Mouse (Mus musculus) heart, adult 2 months (tissue): ENCODE measurements around the gene 1110008P14Rik. TPM values are rescaled to one million over a fixed set of nuclear protein-coding genes. Genes with fewer than 3 reads are reported as not detected.

Source experiments
- DNase-seq, 2 experiments: peaks; one replicate each; pipeline ENCODE4 v3.0.0; 2021
- H3K27ac ChIP-seq: fragments of 200-600 bp; 2 replicates; pipeline ENCODE4 v1.8.1; 2022
- H3K27me3 ChIP-seq: fragments of 200-500 bp; 2 replicates; pipeline ENCODE4 v1.6.1; 2012; ENCODE audit warnings: mild to moderate bottlenecking, low read length, inconsistent platforms, mixed read lengths; ENCODE audit not compliant: control insufficient read depth, insufficient read depth
- H3K36me3 ChIP-seq: fragments of 200-500 bp; 2 replicates; pipeline ENCODE4 v1.6.1; 2012; ENCODE audit warnings: low read length, inconsistent platforms; ENCODE audit not compliant: control insufficient read depth, insufficient read depth
- H3K4me1 ChIP-seq: fragments of 200-500 bp; 2 replicates; pipeline ENCODE4 v1.6.1; 2011; ENCODE audit warnings: low read length; ENCODE audit not compliant: control insufficient read depth, insufficient read depth
- H3K4me3 ChIP-seq: fragments of 200-600 bp; 2 replicates; pipeline ENCODE4 v1.8.1; 2022
- H3K79me2 ChIP-seq: fragments of 200-500 bp; replicated peaks from 2 replicates; pipeline ENCODE4 v1.6.1; 2012; ENCODE audit warnings: mild to moderate bottlenecking, inconsistent platforms, low read length, moderate library complexity, mixed read lengths; ENCODE audit not compliant: control insufficient read depth, insufficient read depth
- H3K9ac ChIP-seq: fragments of 200-500 bp; 2 replicates; pipeline ENCODE4 v1.6.1; 2012; ENCODE audit warnings: low read depth, mild to moderate bottlenecking, control low read depth, inconsistent platforms, low read length, mixed read lengths
- CTCF ChIP-seq: fragments of 200-600 bp; IDR thresholded peaks from 2 replicates; pipeline ENCODE4 v1.8.1; 2022; ENCODE audit warnings: antibody characterized with exemption, mild to moderate bottlenecking, moderate library complexity
- EP300 ChIP-seq: fragments of 200-500 bp; IDR thresholded peaks from 2 replicates; pipeline ENCODE4 v1.6.1; 2011; ENCODE audit warnings: low read depth, low read length, control low read depth; ENCODE audit not compliant: insufficient read depth
- POLR2A ChIP-seq: fragments of 200-500 bp; IDR thresholded peaks from 2 replicates; pipeline ENCODE4 v1.6.1; 2011; ENCODE audit warnings: mild to moderate bottlenecking, low read depth, low read length, control low read depth; ENCODE audit not compliant: insufficient read depth
- WGBS: fragments of 180-500 bp; shearing (Covaris S2); methylation state at CpG from one replicate; pipeline ENCODE4 v1.1.7; 2018; 5-methylcytosine and 5-hydroxymethylcytosine counted together
- intact Hi-C: fragments of 180-260 bp; cut with DNase I; formaldehyde crosslinking; loops from one replicate; pipeline ENCODE4 v1.15.1; 2025
- long read RNA-seq: library from polyadenylated mRNA; stranded (forward); transcript quantifications from one replicate; pipeline ENCODE4 v2.0.0, GENCODE M21; 2021
- polyA plus RNA-seq: library from polyadenylated mRNA; depleted of rRNA; stranded (reverse); fragments of >200 nt; gene quantifications from 2 replicates; pipeline ENCODE4 v1.2.3, GENCODE M21; 2012; rRNA removed
- total RNA-seq, 2 experiments: library from RNA; stranded (reverse); gene quantifications; 2 replicates each; pipeline ENCODE4 v1.2.3; 2021

Gene 1110008P14Rik
- 10 to 100 TPM; 39.6 to 44.8 TPM for total RNA-seq
- 129 and 132 TPM in 2 replicates for polyA plus RNA-seq
- long read RNA-seq, transcript 1110008P14Rik-201 (2 exons, 680 nt), result major isoform, 37 of 39 reads
- long read RNA-seq, partial matches to known transcripts, result 0 of 39 reads
- long read RNA-seq, other reads (novel, unspliced or antisense), result 0 of 39 reads

GRCm38 (mm10) chr2:32381775-32382223 lies at the start of gene 1110008P14Rik:
Gene 1110008P14Rik (minus strand): TSS chr2:32381938.
- Histone ChIP-seq H3K4me3 (peak within 1 kb of the TSS; percentile 93), H3K79me2 (no peaks in the 10 kb centered on the region), H3K27ac (peak within 1 kb of the TSS; percentile 62), H3K9ac (peak within 1 kb of the TSS; percentile 82), H3K36me3 (no peaks in the 10 kb centered on the region), H3K4me1 (peaks cover 3% of the 10 kb centered on the region), H3K27me3 (no peaks in the 10 kb centered on the region)
- DNase-seq, result peak; percentile 96 to 97
- intact Hi-C loops, result loop anchor here (1.0 to 2.0 kb wide), 2 partner anchors 13 to 18 kb away; partner anchors contain the start of gene Ptges2
- under 1% methylated on average over 44 of the region's 47 CpGs for WGBS
- TF ChIP-seq POLR2A (peak; percentile 73), EP300 (0 out of 2 replicates have a peak, but pooled peaks have one; percentile 16), CTCF (no peak)

GRCm38 (mm10) chr2:32430701-32431676 lies 49.3 kb upstream of the 1110008P14Rik start:
- Histone ChIP-seq H3K27me3 (no peaks in the 10 kb centered on the region), H3K36me3 (no peaks in the 10 kb centered on the region; the same call in 1 of the 2 replicates), H3K4me1 (peaks cover 20% of the 10 kb centered on the region), H3K9ac (peak overlapping the region; percentile 9), H3K79me2 (peaks cover 4% of the 10 kb centered on the region; the same call in 1 of the 2 replicates), H3K4me3 (peak overlapping the region; percentile 41), H3K27ac (peak overlapping the region; percentile 26)
- peak; percentile 71 to 79 for DNase-seq
- no peak for TF ChIP-seq EP300
- TF ChIP-seq POLR2A, result peak; percentile 49; the same call in 1 of the 2 replicates
- intact Hi-C loops, result no loop called here
- 11% methylated on average over 18 of the region's 18 CpGs for WGBS

GRCm38 (mm10) chr2:32429215-32429891 lies 47.6 kb upstream of the 1110008P14Rik start:
- intact Hi-C loops, result no loop called here
- peak in 1 of 2 experiments; percentile 15 for DNase-seq
- Histone ChIP-seq H3K79me2 (peaks cover 4% of the 10 kb centered on the region; the same call in 1 of the 2 replicates), H3K9ac (no peak overlapping the region), H3K4me1 (peaks cover 21% of the 10 kb centered on the region), H3K36me3 (no peaks in the 10 kb centered on the region; the same call in 1 of the 2 replicates), H3K27ac (peak overlapping the region; percentile 32), H3K4me3 (no peak overlapping the region), H3K27me3 (no peaks in the 10 kb centered on the region)
- WGBS, result 47% methylated on average over 4 of the region's 4 CpGs
- TF ChIP-seq EP300 (0 out of 2 replicates have a peak, but pooled peaks have one; percentile 11), CTCF (no peak), POLR2A (no peak)

- DNase-seq, result peak in 1 of 2 experiments; percentile 13
- TF ChIP-seq POLR2A (no peak), CTCF (no peak), EP300 (no peak)
- intact Hi-C loops, result no loop called here
- Histone ChIP-seq H3K79me2 (0 out of 2 replicates have a peak, but pooled peaks cover 2% of the 10 kb centered on the region), H3K27me3 (no peaks in the 10 kb centered on the region), H3K4me1 (peaks cover 28% of the 10 kb centered on the region), H3K9ac (no peak overlapping the region), H3K4me3 (no peak overlapping the region), H3K27ac (peak overlapping the region; percentile 32; the same call in 1 of the 2 replicates), H3K36me3 (no peaks in the 10 kb centered on the region; the same call in 1 of the 2 replicates)
- WGBS, result 41% methylated on average over 8 of the region's 8 CpGs
Observed at GRCm38 (mm10) chr2:32428262-32428722, 46.6 kb upstream of the 1110008P14Rik start.

- no peak overlapping the region for H3K4me3 ChIP-seq
- no peak for TF ChIP-seq EP300
- 0 out of 2 replicates have a peak, but pooled peaks have one; percentile 2 for TF ChIP-seq CTCF
- 66% methylated on average over 5 of the region's 5 CpGs for WGBS
- peaks cover 31% of the 10 kb centered on the region for H3K4me1 ChIP-seq
- intact Hi-C loops, result no loop called here
- H3K9ac ChIP-seq, result no peak overlapping the region
- DNase-seq, result no peak
- no peak overlapping the region for H3K27ac ChIP-seq
- H3K36me3 ChIP-seq, result peaks cover 3% of the 10 kb centered on the region; the same call in 1 of the 2 replicates
- H3K27me3 ChIP-seq, result no peaks in the 10 kb centered on the region
- H3K79me2 ChIP-seq, result 0 out of 2 replicates have a peak, but pooled peaks cover 2% of the 10 kb centered on the region
Observed at GRCm38 (mm10) chr2:32427720-32428119, 46.0 kb upstream of the 1110008P14Rik start.
